8 mouse cellular contexts compared by ENCODE assay signal in the genomic region with DNA sequence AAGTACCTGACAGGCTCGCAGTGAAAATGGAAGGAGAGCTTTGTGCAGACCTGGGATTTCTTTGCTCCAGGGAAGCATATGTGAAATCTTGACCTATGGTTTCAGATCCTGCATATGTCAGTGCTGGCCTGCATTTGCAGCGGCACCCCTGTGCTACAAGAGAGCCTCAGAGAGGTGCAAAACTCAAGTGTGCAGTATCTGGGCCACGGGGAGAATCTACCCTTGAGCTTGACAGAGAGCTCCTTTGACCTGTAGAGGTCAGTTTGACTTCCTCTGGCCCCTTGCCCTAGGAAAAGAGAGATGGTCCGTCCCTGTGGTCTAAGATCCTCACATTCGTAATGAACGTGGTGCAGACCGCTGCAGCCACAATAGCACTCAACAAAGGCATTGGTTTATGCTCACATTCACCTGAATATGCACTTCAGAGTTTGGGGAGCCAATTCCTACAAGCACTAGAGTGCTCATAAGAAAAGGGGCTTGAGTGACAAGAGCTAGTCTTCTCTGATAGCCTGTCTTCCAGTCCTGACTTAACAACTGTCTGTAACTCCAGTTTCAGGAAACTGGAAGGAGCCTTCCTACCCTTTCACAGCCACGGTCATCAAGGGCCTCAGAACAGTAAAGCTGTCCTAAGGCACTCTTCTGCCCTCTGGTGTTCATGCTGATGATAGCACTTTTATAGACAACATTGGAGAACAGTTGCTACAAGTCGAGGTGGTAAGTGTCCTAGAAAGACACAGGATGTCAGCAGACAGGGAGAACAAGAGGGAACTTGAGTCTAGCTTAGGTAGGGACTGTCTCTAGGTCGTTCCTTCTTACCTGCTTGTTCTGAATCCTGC.
DNase-seq lines count a peak whose midpoint lies in the region; ATAC-seq and TF ChIP-seq lines count a peak whose summit lies in the region.

No protein-coding gene starts in this region.

- no peak overlapping the region for H3K9ac ChIP-seq in embryonic facial prominence, embryonic 11.5 days (replicated peaks; ENCODE audit: low read length)
- no peak overlapping the region for H3K9ac ChIP-seq in lung, embryonic 16.5 days (ENCODE audit: low read length)

- no peak overlapping the region for H3K4me2 ChIP-seq in embryonic facial prominence, embryonic 11.5 days (ENCODE audit: low read depth, low read length)
- no peak overlapping the region for H3K4me2 ChIP-seq in lung, embryonic 16.5 days (ENCODE audit: low read depth, low read length)

- no peaks in the 10 kb centered on the region for H3K27me3 ChIP-seq in E14TG2a.4 (ENCODE audit: insufficient read depth, low read length)
- H3K27me3 ChIP-seq in embryonic facial prominence, embryonic 11.5 days (ENCODE audit: control insufficient read depth, insufficient read depth, low read length), result no peaks in the 10 kb centered on the region
- H3K27me3 ChIP-seq in lung, embryonic 16.5 days (ENCODE audit: control insufficient read depth, insufficient read depth, low read depth, low read length), result no peaks in the 10 kb centered on the region

- 59% methylated on average over 10 of the region's 10 CpGs for WGBS in embryonic facial prominence, embryonic 11.5 days
- 62% methylated on average over 10 of the region's 10 CpGs for WGBS in large intestine, adult 2 months
- WGBS in lung, embryonic 16.5 days, result 52% methylated on average over 10 of the region's 10 CpGs

- H3K36me3 ChIP-seq in E14TG2a.4 (ENCODE audit: insufficient read depth, low read length), result no peaks in the 10 kb centered on the region
- H3K36me3 ChIP-seq in embryonic facial prominence, embryonic 11.5 days (replicated peaks; ENCODE audit: control insufficient read depth, insufficient read depth, low read depth, low read length), result no peaks in the 10 kb centered on the region
- no peaks in the 10 kb centered on the region for H3K36me3 ChIP-seq in lung, embryonic 16.5 days (ENCODE audit: control insufficient read depth, insufficient read depth, low read length)

- no peaks in the 10 kb centered on the region for H3K4me1 ChIP-seq in E14TG2a.4 (replicated peaks; ENCODE audit: low read depth, low read length)
- H3K4me1 ChIP-seq in embryonic facial prominence, embryonic 11.5 days (ENCODE audit: control insufficient read depth, insufficient read depth, low read length), result no peaks in the 10 kb centered on the region
- H3K4me1 ChIP-seq in lung, embryonic 16.5 days (replicated peaks; ENCODE audit: control insufficient read depth, insufficient read depth, low read length), result no peaks in the 10 kb centered on the region

- H3K4me3 ChIP-seq in E14TG2a.4 (replicated peaks; ENCODE audit: low read length), result no peak overlapping the region
- no peak overlapping the region for H3K4me3 ChIP-seq in embryonic facial prominence, embryonic 11.5 days (ENCODE audit: low read depth, low read length)
- H3K4me3 ChIP-seq in lung, embryonic 16.5 days (ENCODE audit: low read length), result no peak overlapping the region

- H3K27ac ChIP-seq in embryonic facial prominence, embryonic 11.5 days (replicated peaks; ENCODE audit: low read depth, low read length), result no peak overlapping the region
- no peak overlapping the region for H3K27ac ChIP-seq in lung, embryonic 16.5 days (ENCODE audit: low read length)

- 0 out of 2 replicates have a peak, but pooled peaks have one; percentile 62 for ATAC-seq in embryonic facial prominence, embryonic 11.5 days (replicated peaks; ENCODE audit: insufficient number of reproducible peaks, low FRiP score, low TSS enrichment, low read depth)
- ATAC-seq in lung, embryonic 16.5 days (ENCODE audit: low read depth), result peak; percentile 57

- DNase-seq in adipocyte (ENCODE audit: low spot score), result peak; percentile 69
- DNase-seq in embryonic facial prominence, embryonic 11.5 days (ENCODE audit: low spot score), result peak; percentile 87
- DNase-seq in heart, postnatal 4 days, result peak; percentile 65
- peak; percentile 51 for DNase-seq in large intestine, adult 2 months (ENCODE audit: low read depth, low spot score)
- peak; percentile 75 to 82 for DNase-seq in right cerebral cortex, adult 2 months (ENCODE audit: low spot score in 2 of 2)
- no peak for DNase-seq in spleen, postnatal 36 days (ENCODE audit: low spot score in 2 of 2)

- no peaks in the 10 kb centered on the region for H3K9me3 ChIP-seq in E14TG2a.4 (ENCODE audit: low read length)
- no peaks in the 10 kb centered on the region for H3K9me3 ChIP-seq in embryonic facial prominence, embryonic 11.5 days (replicated peaks; ENCODE audit: control insufficient read depth, low read length)
- no peaks in the 10 kb centered on the region for H3K9me3 ChIP-seq in lung, embryonic 16.5 days (ENCODE audit: control insufficient read depth, low read length)

- TF ChIP-seq CTCF in E14TG2a.4 (conservative IDR thresholded peaks at IDR 0.05; ENCODE audit: low read length), result peak; percentile 62

Comparison
In these comparisons a context has a peak if more than half of its experiments do, and no peak if none do; other contexts are left out.
1. DNase-seq: peak in adipocyte (single experiment), embryonic facial prominence, embryonic 11.5 days (single experiment), heart, postnatal 4 days (single experiment), large intestine, adult 2 months (single experiment) and right cerebral cortex, adult 2 months (2 of 2); none in spleen, postnatal 36 days (0 of 2).